Mouse (Mus musculus) right cerebral cortex, postnatal 36 days (tissue): ENCODE measurements at regions not wholly inside any gene's neighbourhood (a gene's known extent, or its start where the extent isn't known, plus 50 kb on each side); places are given as distances from the start of the nearest gene placed in this dataset.
"Not testable (repeated sequence)": the region's sequence is repeated elsewhere in the genome, so short reads cannot be mapped to it uniquely, and the experiment has no call there.

Experiments used
- DNase-seq, 2 experiments: peaks; one replicate each; pipeline ENCODE4 v3.0.0; 2022; ENCODE audit warnings: low spot score in 2 of 2, mixed read lengths in 1 of 2

GRCm38 (mm10) chr10:99581074-99581473 lies 178.4 kb downstream of the Csl start:
- no peak for DNase-seq

- DNase-seq = no peak
Measured at GRCm38 (mm10) chr10:99584855-99585254, 174.6 kb downstream of the Csl start.

- DNase-seq = no peak
Measured at GRCm38 (mm10) chr10:99592220-99592619, 167.2 kb downstream of the Csl start.

GRCm38 (mm10) chr10:99595659-99596058 lies 163.8 kb downstream of the Csl start:
- DNase-seq = no peak

GRCm38 (mm10) chr10:99599142-99600120 lies 160.0 kb downstream of the Csl start:
- not testable (repeated sequence) for DNase-seq

GRCm38 (mm10) chr10:99602331-99602730 lies 157.1 kb downstream of the Csl start:
- peak in 1 of 2 experiments; percentile 9 for DNase-seq

- no peak for DNase-seq
Measured at GRCm38 (mm10) chr10:99604172-99604571, 155.3 kb downstream of the Csl start.

- DNase-seq = no peak
Measured at GRCm38 (mm10) chr10:99608477-99608876, 151.0 kb downstream of the Csl start.

- no peak for DNase-seq
Measured at GRCm38 (mm10) chr10:99609420-99609819, 150.0 kb downstream of the Csl start.

GRCm38 (mm10) chr10:99610890-99611289 lies 148.6 kb downstream of the Csl start:
- DNase-seq = no peak

- no peak for DNase-seq
Measured at GRCm38 (mm10) chr10:99614392-99615249, 144.8 kb downstream of the Csl start.

GRCm38 (mm10) chr10:99615371-99615770 lies 144.1 kb downstream of the Csl start:
- DNase-seq = no peak

- peak; percentile 86 for DNase-seq
Measured at GRCm38 (mm10) chr10:99615779-99616178, 143.7 kb downstream of the Csl start.

- no peak for DNase-seq
Measured at GRCm38 (mm10) chr10:99617623-99618022, 141.8 kb downstream of the Csl start.

- peak; percentile 62 for DNase-seq
Measured at GRCm38 (mm10) chr10:99619421-99620151, 139.9 kb downstream of the Csl start.

GRCm38 (mm10) chr10:99620489-99620888 lies 139.0 kb downstream of the Csl start:
- DNase-seq = no peak

GRCm38 (mm10) chr10:99627355-99627754 lies 132.1 kb downstream of the Csl start:
- DNase-seq = no peak

GRCm38 (mm10) chr10:99632250-99632985 lies 127.0 kb downstream of the Csl start:
- no peak for DNase-seq

- no peak for DNase-seq
Measured at GRCm38 (mm10) chr10:99635796-99636195, 123.7 kb downstream of the Csl start.

GRCm38 (mm10) chr10:99639022-99639421 lies 120.4 kb downstream of the Csl start:
- no peak for DNase-seq

- DNase-seq = no peak
Measured at GRCm38 (mm10) chr10:99639469-99639868, 120.0 kb downstream of the Csl start.
